Mouse (Mus musculus): Measurements from ENCODE around the gene Cyp2d40. TPM values are rescaled to one million over a fixed set of nuclear protein-coding genes. Genes with fewer than 3 reads are reported as not detected.

Gene Cyp2d40
- polyA plus RNA-seq (2014; fragmentation: Nextera tagmentation; extraction: Ambion mirVana), result not detected in 2 replicates

DNA sequence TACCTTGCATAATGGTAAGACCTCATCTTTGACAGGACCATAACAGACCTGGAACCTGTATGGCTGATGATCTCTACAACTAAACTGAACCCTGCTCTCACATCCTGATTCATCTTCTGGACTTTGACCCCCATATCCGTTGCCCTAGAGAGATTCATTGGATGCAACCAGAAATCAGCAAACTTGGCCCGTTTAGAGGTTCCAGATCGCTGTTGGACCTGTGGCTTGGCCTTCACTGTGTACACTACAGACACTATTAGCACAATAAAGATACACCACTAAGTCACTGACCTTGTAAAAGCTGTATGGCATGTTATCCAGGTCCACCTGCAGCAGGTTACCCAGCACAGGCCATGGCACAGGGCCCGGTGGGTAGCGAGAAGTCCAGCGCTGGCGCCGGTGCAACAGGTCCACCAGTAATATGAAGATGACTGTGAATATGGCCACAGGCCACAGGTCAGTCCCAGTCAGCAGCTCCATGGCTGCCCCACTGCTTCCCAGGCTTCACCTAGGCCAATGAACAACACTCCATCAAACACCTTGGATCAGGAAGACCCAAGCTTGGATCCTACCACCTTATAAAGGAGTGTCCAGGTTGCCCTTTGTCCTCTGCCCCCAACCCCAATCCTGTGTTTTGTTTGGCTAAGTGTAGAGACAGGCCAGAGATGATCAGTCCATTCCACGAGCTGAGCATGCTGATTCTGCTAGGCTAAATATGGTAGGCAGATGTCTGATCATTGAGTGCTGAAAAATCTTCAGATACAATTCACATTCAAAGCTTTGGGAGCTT, at the start of gene Cyp2d40:
TSS of gene Cyp2d40 (minus strand) at position 553 of the 790 bp plus-strand sequence.
- H3K9ac ChIP-seq (ENCODE audit: low read length), result no peak within 1 kb of the TSS
- no peak within 1 kb of the TSS for H3K4me2 ChIP-seq
- no peak for ATAC-seq (ENCODE audit: low FRiP score)
- no peak for DNase-seq (ENCODE audit: low spot score, missing footprints)
- H3K4me3 ChIP-seq (ENCODE audit: low read depth, low read length), result no peak within 1 kb of the TSS
- no peak within 1 kb of the TSS for H3K27ac ChIP-seq (ENCODE audit: low read depth, low read length)
- H3K36me3 ChIP-seq (ENCODE audit: control insufficient read depth, insufficient read depth, low read length), result no peaks in the 10 kb centered on the region
- H3K4me1 ChIP-seq (ENCODE audit: control insufficient read depth, insufficient read depth, low read length), result no peaks in the 10 kb centered on the region
- WGBS, result 93% methylated on average over 9 of the region's 9 CpGs
- H3K27me3 ChIP-seq (ENCODE audit: control insufficient read depth, insufficient read depth, low read length), result no peaks in the 10 kb centered on the region
- H3K9me3 ChIP-seq (ENCODE audit: control insufficient read depth, low read length), result no peaks in the 10 kb centered on the region

DNA sequence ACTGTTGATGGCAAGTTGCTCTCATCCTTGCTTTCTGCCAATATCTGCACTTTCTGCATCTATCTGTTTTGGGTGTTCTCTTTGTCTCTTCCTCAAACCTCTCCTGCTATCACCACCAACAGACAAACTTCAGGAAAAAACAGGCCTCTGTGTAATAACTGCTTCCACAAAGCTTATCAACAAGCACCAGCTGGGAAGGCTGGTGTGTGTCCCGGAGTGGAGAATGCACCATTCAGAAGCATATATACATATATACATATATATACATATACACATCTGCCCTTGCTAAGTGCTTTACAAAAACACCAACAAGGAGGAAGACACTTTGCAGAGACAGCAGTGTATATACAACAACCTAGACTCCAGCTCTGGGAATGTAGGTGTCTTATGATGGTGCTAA, 46.6 kb upstream of the Cyp2d40 start:
- Histone ChIP-seq H3K27ac (ENCODE audit: low read depth, low read length) (no peak overlapping the region), H3K4me2 (no peak overlapping the region), H3K9me3 (ENCODE audit: control insufficient read depth, low read length) (no peaks in the 10 kb centered on the region), H3K9ac (ENCODE audit: low read length) (no peak overlapping the region), H3K4me3 (ENCODE audit: low read depth, low read length) (no peak overlapping the region), H3K4me1 (ENCODE audit: control insufficient read depth, insufficient read depth, low read length) (no peaks in the 10 kb centered on the region), H3K27me3 (ENCODE audit: control insufficient read depth, insufficient read depth, low read length) (no peaks in the 10 kb centered on the region), H3K36me3 (ENCODE audit: control insufficient read depth, insufficient read depth, low read length) (no peaks in the 10 kb centered on the region; the same call in 1 of the 2 replicates)
- no peak for DNase-seq (ENCODE audit: low spot score, missing footprints)
- 90% methylated on average over 1 of the region's 1 CpGs for WGBS
- no peak for ATAC-seq (ENCODE audit: low FRiP score)

DNA sequence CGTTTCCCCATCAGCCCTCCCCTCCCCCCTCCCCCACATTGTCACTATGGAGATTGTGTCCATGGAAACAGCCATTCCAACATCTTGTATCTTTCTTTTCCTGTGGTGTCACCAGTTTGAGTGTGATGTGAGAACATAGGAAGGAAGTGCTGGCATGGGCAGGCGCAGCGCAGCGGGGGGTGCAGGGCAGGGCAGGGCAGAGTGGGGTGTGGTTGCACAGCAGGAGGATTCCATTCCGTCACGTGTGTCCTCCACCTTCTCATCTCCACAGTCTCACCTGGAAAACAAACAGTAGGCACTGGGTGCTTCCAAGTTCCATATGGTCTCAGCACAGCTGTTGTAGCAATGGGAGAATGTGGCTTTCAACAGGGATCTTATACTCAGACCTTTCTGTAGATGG, 45.5 kb upstream of the Cyp2d40 start:
- no peak for ATAC-seq (ENCODE audit: low FRiP score)
- Histone ChIP-seq H3K36me3 (ENCODE audit: control insufficient read depth, insufficient read depth, low read length) (no peaks in the 10 kb centered on the region; the same call in 1 of the 2 replicates), H3K27me3 (ENCODE audit: control insufficient read depth, insufficient read depth, low read length) (no peaks in the 10 kb centered on the region), H3K27ac (ENCODE audit: low read depth, low read length) (no peak overlapping the region), H3K4me3 (ENCODE audit: low read depth, low read length) (no peak overlapping the region), H3K4me2 (no peak overlapping the region), H3K9me3 (ENCODE audit: control insufficient read depth, low read length) (no peaks in the 10 kb centered on the region), H3K4me1 (ENCODE audit: control insufficient read depth, insufficient read depth, low read length) (no peaks in the 10 kb centered on the region), H3K9ac (ENCODE audit: low read length) (no peak overlapping the region)
- DNase-seq (ENCODE audit: low spot score, missing footprints), result no peak
- WGBS, result 69% methylated on average over 6 of the region's 6 CpGs

DNA sequence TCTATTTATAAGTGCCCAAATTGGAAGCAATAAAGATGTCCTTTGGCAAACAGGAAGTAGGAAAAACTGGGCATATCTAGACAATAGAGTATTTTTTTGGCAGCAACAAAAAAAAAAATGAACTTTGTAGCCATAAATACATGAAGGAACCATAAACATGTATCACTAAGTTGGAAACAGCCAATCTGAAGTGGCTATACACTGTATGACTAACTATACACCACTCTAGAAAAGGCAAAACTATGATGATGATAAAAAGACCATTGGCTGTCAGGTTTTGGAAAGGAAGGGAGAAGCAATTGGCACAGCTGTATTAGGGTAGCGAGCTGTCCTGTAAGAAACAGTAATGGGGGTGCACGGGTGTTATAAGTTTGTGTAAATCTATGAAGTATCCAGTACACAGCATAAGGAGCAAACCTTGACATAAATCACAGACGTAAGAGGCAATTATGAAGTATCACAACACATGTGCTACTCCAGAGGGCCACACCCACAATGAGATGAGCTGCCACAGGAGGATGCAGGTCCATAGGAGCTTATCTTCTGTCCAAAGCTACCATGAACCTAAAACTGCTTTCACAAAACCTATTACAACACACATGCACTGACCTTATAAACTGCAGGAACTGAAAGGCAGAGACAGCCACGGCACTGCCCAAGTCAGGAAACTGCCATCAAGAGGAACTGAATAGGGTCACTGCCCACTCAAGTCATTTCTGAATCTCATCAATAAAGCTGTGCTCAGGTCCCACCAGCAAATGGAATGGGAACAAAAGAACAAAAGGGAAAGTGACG, 43.2 kb upstream of the Cyp2d40 start:
- WGBS, result 80% methylated on average over 5 of the region's 5 CpGs
- no peak overlapping the region for H3K27ac ChIP-seq (ENCODE audit: low read depth, low read length)
- H3K36me3 ChIP-seq (ENCODE audit: control insufficient read depth, insufficient read depth, low read length), result no peaks in the 10 kb centered on the region; the same call in 1 of the 2 replicates
- no peak overlapping the region for H3K9ac ChIP-seq (ENCODE audit: low read length)
- no peak overlapping the region for H3K4me2 ChIP-seq
- no peaks in the 10 kb centered on the region for H3K4me1 ChIP-seq (ENCODE audit: control insufficient read depth, insufficient read depth, low read length)
- H3K27me3 ChIP-seq (ENCODE audit: control insufficient read depth, insufficient read depth, low read length), result no peaks in the 10 kb centered on the region
- no peak for DNase-seq (ENCODE audit: low spot score, missing footprints)
- no peaks in the 10 kb centered on the region for H3K9me3 ChIP-seq (ENCODE audit: control insufficient read depth, low read length)
- ATAC-seq (ENCODE audit: low FRiP score), result no peak
- no peak overlapping the region for H3K4me3 ChIP-seq (ENCODE audit: low read depth, low read length)

DNA sequence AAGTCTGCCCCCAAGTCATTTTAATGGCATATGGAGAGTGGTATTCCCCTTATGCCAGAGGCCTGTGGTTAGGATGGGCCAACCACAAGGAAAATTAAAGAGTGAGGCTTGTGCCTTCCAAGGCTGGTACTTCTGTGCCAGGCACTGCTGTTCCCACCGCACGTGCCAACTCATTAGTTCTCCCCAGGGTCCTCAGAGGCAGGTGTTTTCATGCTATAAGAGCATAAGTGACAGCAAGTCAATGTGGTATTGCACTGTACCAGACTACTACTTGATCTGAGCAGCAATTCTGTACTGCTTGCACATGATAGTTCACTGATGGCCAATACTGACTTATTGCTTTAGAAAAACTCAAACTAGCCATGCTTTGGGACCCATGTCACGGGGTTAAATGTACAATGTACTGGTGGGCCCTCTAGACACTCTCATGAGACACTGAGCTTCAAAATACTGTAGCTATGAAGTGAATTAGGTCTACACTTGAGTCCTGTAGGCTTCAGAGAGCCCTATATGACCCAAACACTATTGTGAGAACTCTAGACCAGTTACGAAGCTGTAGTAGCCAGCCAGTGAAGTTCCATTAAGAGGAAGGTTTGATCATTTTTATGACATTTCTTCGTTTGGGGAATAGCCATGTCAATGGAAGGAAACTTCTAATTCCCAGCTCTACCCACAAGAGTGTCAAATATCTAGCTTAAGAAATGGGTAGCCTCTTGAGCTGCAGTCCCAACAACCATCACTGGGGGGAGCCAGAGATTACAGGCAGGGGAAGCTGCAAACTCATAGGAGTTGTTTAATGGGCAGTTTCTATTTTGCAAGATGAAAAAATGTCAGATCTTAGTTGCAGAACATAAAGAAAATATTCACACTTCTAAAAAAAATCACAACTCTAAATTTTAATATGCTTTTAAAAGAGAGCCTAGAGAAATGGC, 41.0 kb upstream of the Cyp2d40 start:
- no peaks in the 10 kb centered on the region for H3K27me3 ChIP-seq (ENCODE audit: control insufficient read depth, insufficient read depth, low read length)
- H3K4me1 ChIP-seq (ENCODE audit: control insufficient read depth, insufficient read depth, low read length), result no peaks in the 10 kb centered on the region
- WGBS, result 75% methylated on average over 5 of the region's 5 CpGs
- H3K4me3 ChIP-seq (ENCODE audit: low read depth, low read length), result no peak overlapping the region
- H3K36me3 ChIP-seq (ENCODE audit: control insufficient read depth, insufficient read depth, low read length), result no peaks in the 10 kb centered on the region
- peak; percentile 99 for DNase-seq (ENCODE audit: low spot score, missing footprints)
- ATAC-seq (ENCODE audit: low FRiP score), result no peak
- H3K4me2 ChIP-seq, result no peak overlapping the region
- H3K9ac ChIP-seq (ENCODE audit: low read length), result no peak overlapping the region
- no peaks in the 10 kb centered on the region for H3K9me3 ChIP-seq (ENCODE audit: control insufficient read depth, low read length)
- no peak overlapping the region for H3K27ac ChIP-seq (ENCODE audit: low read depth, low read length)

DNA sequence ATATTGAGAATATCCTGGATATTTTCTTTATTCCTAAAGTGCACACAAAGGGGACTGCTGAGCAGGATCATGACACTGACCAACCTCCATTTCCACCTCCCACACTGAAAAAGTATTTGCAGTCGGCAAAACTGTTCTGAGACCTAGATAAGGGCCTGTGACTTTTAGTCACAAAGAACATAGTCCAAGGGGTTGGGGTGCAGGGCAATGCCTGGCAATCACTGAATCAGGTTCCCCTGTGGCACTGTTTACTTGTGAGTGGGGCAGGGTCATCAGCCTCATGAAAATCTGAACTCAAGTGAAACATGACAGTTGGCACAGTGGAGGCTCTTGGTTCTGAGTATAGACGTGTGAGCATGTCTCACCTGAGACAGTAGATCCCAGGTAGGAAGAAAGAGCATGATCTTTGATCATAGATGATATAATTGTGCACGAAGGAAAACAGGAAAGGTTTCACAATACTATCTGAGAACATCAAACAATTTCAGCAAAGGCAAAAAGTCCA, 32.0 kb upstream of the Cyp2d40 start:
- Histone ChIP-seq H3K36me3 (ENCODE audit: control insufficient read depth, insufficient read depth, low read length) (no peaks in the 10 kb centered on the region), H3K9me3 (ENCODE audit: control insufficient read depth, low read length) (no peaks in the 10 kb centered on the region), H3K27me3 (ENCODE audit: control insufficient read depth, insufficient read depth, low read length) (no peaks in the 10 kb centered on the region), H3K27ac (ENCODE audit: low read depth, low read length) (no peak overlapping the region), H3K4me1 (ENCODE audit: control insufficient read depth, insufficient read depth, low read length) (no peaks in the 10 kb centered on the region), H3K9ac (ENCODE audit: low read length) (no peak overlapping the region), H3K4me3 (ENCODE audit: low read depth, low read length) (no peak overlapping the region), H3K4me2 (no peak overlapping the region)
- no peak for ATAC-seq (ENCODE audit: low FRiP score)
- 83% methylated on average over 3 of the region's 3 CpGs for WGBS
- DNase-seq (ENCODE audit: low spot score, missing footprints), result no peak

DNA sequence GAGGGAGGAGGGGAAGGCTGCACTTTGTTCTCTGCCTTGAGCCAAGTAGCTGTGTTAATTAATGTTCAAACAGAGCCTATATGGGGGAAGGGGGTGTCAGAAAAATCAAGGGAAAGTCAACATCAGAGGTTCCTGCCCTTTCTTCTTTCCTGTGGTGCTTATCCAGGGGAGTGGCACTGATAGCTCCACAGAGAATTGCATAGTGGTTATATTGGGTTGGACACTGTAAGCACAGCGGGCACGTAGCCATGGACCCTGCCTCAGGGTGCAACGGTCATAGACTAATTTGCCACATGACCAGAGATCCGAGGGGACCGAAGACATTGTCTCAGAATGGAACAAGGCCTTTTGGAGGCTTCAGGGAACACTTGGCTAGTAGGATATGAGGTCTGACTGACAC, 30.3 kb upstream of the Cyp2d40 start, which contains the start of gene Cyp2d26:
TSS of gene Cyp2d26 (minus strand) at position 18 of the 400 bp plus-strand sequence.
- 94% methylated on average over 5 of the region's 5 CpGs for WGBS
- ATAC-seq (ENCODE audit: low FRiP score), result no peak
- no peaks in the 10 kb centered on the region for H3K4me1 ChIP-seq (ENCODE audit: control insufficient read depth, insufficient read depth, low read length)

DNA sequence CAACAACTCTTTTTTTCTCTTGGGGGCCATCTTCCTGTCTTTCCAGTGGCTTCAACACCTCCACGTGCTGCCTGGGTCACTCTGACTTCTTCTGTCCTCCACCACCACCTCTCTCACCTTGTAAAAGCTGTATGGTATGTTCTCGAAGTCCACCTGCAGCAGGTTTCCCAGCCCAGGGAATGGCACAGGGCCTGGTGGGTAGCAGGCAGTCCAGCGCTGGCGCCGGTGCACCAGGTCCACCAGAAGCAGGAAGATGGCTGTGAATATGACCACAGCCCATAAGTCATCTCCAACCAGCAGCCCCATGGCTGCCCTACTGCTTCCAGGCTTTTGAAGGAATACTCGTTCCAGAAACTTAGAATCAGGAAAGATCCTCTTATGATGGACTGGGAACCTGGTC, 29.9 kb upstream of the Cyp2d40 start:
- Histone ChIP-seq H3K9me3 (ENCODE audit: control insufficient read depth, low read length) (no peaks in the 10 kb centered on the region), H3K9ac (ENCODE audit: low read length) (no peak overlapping the region), H3K27me3 (ENCODE audit: control insufficient read depth, insufficient read depth, low read length) (no peaks in the 10 kb centered on the region), H3K4me1 (ENCODE audit: control insufficient read depth, insufficient read depth, low read length) (no peaks in the 10 kb centered on the region), H3K4me3 (ENCODE audit: low read depth, low read length) (no peak overlapping the region), H3K4me2 (no peak overlapping the region), H3K36me3 (ENCODE audit: control insufficient read depth, insufficient read depth, low read length) (no peaks in the 10 kb centered on the region), H3K27ac (ENCODE audit: low read depth, low read length) (no peak overlapping the region)
- no peak for ATAC-seq (ENCODE audit: low FRiP score)
- 89% methylated on average over 6 of the region's 6 CpGs for WGBS
- DNase-seq (ENCODE audit: low spot score, missing footprints), result no peak

More for the DNA sequence above, 30.3 kb upstream of the Cyp2d40 start, which contains the start of gene Cyp2d26:
- H3K9ac ChIP-seq (ENCODE audit: low read length), result no peak within 1 kb of the TSS
- no peak within 1 kb of the TSS for H3K27ac ChIP-seq (ENCODE audit: low read depth, low read length)
- no peak within 1 kb of the TSS for H3K4me3 ChIP-seq (ENCODE audit: low read depth, low read length)
- H3K4me2 ChIP-seq, result no peak within 1 kb of the TSS
- DNase-seq (ENCODE audit: low spot score, missing footprints), result no peak
- no peaks in the 10 kb centered on the region for H3K36me3 ChIP-seq (ENCODE audit: control insufficient read depth, insufficient read depth, low read length)
- no peaks in the 10 kb centered on the region for H3K9me3 ChIP-seq (ENCODE audit: control insufficient read depth, low read length)
- H3K27me3 ChIP-seq (ENCODE audit: control insufficient read depth, insufficient read depth, low read length), result no peaks in the 10 kb centered on the region
